Mouse (Mus musculus) spleen, postnatal 10 days (tissue): Measurements from ENCODE around the gene Fam84b.

Source experiments
- DNase-seq, 2 experiments: peaks; one replicate each; pipeline ENCODE4 v3.0.0; 2021 to 2022; ENCODE audit warnings: low spot score in 2 of 2

The Fam84b gene

DNA sequence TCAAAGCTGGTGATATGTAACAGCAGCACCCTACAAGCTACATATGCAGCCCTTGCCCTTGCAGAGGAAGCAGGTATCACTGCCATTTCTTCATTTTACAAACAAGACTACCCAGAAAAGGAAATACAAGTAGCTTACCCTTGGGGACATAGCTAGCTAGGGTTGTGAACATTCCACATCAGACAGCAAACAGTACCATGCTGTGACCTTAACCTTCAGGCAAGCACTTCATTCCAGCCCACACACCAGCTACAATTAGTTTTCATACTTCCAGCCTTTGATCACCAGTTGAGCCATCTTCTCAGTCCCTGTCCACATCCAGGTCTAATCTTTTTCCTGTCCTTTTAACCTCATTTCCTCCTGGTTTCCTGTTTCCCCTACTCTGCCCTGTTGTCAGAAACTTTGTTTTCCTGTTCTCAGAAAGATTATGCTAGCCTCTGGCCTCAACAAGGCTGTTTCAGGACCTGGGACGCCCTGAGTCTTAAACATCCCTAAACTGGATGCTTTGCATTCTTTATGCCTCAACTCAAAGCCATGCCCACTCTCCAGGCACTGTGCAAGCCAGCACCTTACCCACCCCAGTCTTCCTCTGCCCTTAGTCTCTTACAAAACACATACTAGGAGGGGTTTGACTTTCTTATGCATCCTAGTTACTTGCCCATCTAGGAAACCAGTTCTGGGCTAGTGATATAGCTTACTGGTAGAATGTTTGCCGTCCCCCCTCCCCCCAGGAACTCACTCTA, 19.9 kb downstream of the Fam84b start:
- no peak for DNase-seq

- no peak for DNase-seq
Measured at GRCm38 (mm10) chr15:60832586-60832985, 21.0 kb downstream of the Fam84b start.

DNA sequence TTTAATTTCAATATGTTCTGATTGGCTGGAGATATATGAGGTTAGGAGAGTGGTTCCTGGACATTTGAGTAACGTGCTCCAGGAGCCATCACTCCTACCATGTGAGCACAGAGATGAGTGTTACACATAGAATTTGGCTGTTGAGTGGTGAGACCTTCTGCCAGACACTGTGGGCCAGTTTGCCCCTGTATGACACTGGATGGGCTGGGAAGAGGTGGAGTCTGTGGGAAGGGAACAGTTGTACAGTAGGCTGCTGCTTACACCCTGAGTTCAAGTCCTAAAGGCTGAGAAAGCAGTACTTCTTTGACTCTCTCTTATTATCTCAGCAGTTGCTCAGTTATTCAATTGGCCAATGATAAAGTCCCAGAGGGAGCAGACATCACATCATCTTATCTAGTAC, 27.4 kb downstream of the Fam84b start:
- no peak for DNase-seq

GRCm38 (mm10) chr15:60824751-60825227, 28.8 kb downstream of the Fam84b start:
- DNase-seq: peak; percentile 62 to 90

DNA sequence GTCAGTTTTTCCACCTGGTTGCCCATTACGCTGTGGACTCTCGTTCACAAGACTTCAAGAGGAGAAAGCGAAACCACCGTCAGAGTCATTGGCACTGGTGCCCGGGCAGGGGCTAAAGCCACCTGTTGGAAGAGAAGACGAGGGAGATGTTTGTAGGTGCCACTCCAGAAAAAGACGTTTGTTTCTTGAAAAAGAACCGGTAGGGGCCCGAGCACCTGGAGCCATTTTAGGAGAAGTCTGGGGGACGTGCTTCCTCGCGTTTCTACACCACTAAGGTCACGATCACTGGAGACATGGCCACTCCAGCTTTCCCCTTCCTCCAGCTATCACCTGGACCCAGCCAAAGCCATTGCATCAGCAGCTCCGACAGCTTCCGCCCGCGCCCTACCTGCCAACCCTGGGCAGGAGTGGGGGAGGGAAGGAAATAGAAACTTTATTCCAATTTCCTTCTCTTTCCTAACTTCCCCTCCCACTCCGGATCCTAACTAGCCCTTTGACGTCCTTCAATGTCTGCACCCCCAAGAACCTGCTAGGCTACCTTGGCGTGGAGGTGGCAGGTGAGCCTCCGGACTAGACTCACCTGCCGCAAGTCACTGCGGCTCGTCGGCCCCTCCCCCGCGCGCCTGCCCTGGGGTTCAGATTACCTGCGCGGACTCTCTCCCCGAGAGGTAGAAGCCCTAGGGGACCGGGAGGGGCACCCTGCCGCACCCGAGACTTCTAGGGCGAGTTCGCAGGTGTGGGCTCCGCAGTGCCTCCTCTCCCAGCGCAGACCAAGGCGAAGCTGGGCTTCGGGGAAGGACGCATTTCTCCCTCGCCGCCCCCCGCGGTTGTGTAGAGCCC, 29.5 kb downstream of the Fam84b start:
- DNase-seq: peak; percentile 26 to 43

GRCm38 (mm10) chr15:60823620-60823869, 30.0 kb downstream of the Fam84b start:
- peak in 1 of 2 experiments; percentile 42 for DNase-seq

DNA sequence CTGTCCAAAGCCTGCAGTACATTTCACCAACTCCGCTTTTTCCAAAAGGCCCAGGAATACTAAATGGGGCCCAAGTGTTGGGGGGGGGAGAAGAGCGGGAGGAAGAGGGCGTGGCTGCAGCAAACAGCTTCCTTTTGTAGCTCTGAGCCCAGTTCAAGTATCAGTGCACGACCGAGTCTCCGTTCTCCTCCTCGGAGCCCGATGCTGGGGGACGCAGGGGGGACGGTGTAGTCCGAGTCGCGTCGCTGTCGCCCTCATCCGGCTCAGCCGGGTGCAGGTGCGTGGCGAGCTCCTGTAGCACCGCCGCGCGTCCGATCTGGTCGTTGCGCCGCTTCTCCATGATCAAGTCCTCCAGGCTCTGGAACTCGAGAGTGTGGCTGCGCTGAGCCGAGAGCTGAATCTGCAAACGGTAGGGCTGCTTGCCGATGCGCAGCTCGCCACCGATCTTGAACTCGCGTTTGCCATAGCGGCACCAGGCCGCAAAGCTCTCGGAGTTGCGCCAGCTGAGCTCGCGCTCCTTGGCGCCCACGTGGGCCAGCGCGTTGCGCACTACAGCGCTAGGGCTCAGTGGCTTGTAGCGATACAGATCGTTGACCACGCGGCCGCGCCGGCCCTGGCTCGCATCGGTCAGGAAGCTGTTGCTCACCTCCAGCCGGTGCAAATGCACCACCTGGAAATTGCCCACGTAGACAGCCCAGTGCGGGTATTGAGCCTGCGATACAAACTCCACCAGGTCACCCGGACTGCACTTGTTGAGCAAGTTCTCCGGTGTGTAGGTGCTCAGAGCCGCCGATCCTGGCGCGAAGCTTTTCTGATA, 30.6 kb downstream of the Fam84b start:
- DNase-seq: peak in 1 of 2 experiments; percentile 57

- no peak for DNase-seq
Measured at GRCm38 (mm10) chr15:60822101-60822802, 31.3 kb downstream of the Fam84b start.

- DNase-seq: no peak
Measured at GRCm38 (mm10) chr15:60818500-60818899, 35.1 kb downstream of the Fam84b start.

DNA sequence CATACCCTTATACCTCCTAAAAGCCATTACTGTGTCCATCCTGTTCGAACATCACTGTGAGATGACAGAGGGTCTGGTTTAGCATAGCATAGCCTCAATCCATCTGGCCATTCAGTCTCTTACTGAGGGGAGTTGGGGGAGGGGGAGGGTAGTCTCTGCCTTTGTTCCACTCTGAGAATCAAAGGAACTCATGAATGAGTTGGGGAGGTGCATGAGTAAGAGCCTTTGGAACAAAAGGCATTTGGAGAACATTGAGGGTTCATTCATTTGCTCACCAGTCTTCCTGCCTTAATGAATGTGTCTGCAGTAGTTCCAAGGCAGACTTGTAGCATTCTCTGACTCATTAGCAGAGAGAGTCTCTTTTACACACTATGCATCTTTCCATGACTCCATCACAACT, 37.1 kb downstream of the Fam84b start:
- no peak for DNase-seq

- no peak for DNase-seq
Measured at GRCm38 (mm10) chr15:60814542-60814941, 39.0 kb downstream of the Fam84b start.

DNA sequence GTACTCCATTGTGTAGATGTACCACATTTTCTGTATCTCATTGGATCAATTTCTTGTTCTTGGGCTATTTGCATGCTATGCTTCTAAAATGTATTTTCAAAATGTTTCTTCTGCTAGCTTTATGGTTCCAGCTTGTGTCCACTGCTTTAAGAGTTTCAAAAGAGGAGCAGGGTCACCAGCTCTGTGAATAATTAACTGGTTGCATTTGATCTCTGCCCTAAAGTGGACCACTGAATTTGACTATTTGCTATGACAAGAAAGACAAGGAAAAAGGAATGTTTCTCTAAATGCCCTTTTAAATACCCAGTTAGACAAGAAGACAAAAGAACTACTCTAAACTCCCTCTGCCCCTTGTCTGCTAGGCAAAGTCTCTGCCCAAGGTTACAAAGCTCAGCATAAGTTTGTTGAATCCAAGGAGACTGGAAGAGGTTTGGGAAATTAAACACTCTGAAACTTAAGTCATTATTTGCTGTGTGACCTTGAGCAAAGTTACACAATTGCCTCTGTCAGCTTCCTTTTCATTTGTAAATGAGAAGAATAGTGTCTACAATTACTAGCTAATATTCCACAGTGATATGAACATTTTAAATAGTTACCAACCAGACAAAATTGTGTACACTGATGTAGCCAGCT, 60.4 kb downstream of the Fam84b start:
- no peak for DNase-seq

DNA sequence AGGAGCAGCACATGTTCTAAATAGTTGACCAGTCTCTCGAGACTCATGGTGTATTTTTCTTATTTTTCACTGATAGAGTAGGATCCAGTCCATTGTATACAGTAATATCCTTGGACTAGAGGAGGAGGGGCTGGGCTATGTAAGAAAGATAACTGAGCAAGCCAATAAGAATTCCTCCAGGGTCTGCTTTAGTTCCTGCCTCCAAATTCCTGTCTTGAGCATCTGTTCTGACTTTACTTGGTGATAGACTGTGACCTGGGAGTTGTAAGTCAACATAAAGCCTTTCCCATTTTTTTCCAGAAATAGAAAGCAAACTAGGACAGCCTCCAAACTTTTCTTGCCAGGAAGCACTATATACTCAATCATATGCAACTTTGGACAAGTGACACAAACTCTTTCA, 64.5 kb downstream of the Fam84b start:
- no peak for DNase-seq

DNA sequence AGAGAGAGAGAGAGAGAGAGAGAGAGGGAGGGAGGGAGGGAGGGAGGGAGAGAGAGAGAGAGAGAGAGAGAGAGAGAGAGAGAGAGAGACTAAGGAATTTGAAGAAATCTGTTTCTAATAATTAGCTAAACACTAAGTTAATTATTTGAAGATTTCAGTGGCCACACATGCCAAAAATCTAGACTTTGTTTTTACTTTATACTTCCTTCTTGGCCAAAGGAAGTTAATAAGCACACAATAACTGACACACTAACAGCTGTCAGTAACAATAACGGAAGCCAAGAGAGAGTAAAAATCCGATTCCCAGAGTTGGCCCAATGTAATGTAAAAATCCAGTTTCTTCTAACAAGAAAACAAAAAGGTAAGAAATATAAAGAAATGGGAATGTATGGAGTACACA, 69.8 kb downstream of the Fam84b start:
- no peak for DNase-seq

GRCm38 (mm10) chr15:60779531-60779973, 74.0 kb downstream of the Fam84b start:
- no peak for DNase-seq

DNA sequence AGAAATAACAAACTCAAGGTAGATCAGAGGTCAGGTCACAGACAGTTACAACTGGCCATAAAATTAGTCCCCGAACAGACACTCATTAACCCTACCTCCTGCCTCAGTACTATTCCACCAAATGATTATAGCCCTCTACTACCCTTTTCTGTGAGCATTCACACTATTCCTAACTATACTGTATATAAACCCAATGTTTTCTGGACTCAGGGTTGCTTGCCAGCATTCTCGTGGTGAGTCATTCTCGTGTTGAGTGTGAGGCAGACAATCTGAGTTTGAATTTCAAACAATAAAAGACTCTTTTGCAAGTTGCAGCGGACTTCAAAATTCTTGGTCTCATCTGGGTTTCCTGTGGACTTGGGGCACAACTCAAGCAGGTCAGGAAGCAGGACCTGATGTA, 74.5 kb downstream of the Fam84b start:
- DNase-seq: no peak
